Mouse (Mus musculus): ENCODE results near the gene Spata20.

The Spata20 gene

GRCm38 (mm10) chr11:94486001-94486400, at the start of gene Spata20:
Gene Spata20, minus strand, starts transcription at chr11:94486179.
- DNase-seq (ENCODE audit: low spot score in 2 of 2) = peak; percentile 51 to 82

DNA sequence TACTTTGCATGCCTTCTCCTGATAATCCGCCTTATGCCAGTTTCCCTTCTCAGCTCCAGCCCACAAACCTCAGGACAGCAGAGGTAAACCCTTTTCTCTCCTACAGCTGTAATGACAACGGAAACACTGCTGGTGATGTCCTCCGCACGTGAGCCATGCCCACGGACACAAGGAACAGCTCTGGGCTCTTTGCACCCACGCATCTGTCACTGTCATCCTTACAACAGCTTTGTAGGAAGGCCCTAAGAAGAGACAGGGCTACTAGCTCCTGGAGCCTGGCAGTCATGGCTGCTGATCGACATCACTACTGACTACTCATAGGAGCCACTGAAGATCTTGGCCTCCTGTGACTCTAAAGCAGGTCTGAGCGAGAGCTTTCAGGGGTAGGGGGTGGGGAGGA, 47.2 kb upstream of the Spata20 start:
- no peak for DNase-seq (ENCODE audit: low spot score in 2 of 2)

- DNase-seq (ENCODE audit: low spot score in 2 of 2) = no peak
Observed at GRCm38 (mm10) chr11:94528879-94529278, 42.9 kb upstream of the Spata20 start.

DNA sequence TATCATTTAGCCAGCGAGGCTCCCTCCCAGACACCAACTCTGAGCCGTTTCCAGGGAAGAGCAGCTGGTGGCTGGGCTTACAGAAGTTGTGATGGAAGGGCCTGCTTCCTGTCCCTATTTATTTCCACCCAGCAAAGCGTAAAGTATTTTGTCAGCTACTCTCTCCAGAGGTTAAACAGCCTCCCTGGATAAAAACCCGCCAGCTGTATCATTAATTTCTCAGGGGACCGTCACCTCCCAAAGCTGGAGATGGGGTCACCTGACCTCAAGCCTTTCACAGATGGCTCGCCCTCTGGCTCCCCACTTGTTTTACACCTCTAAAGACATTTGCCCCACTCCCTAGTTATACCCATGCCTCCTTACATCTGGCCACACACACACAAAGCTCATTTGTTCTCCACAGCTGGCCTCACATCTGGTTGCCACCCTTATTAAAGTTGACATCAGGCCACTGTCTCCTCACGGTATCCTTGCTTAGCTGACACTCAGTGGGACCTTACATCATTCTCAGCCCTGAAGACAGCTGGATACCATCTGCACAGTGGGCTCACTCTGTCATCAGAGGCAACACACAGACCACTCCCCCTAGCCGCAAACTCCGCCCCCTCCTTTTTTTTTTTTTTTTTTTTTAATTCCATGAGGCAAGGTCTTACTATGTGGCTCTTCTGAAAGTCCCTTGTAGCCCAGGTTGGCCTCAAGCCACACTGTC, 40.3 kb upstream of the Spata20 start:
- no peak for DNase-seq (ENCODE audit: low spot score in 2 of 2)

GRCm38 (mm10) chr11:94521219-94521843, 35.4 kb upstream of the Spata20 start, which contains the start of gene Mycbpap:
Gene Mycbpap, minus strand, starts transcription at chr11:94521742.
- peak in 1 of 2 experiments; percentile 21 for DNase-seq (ENCODE audit: low spot score in 2 of 2)

DNA sequence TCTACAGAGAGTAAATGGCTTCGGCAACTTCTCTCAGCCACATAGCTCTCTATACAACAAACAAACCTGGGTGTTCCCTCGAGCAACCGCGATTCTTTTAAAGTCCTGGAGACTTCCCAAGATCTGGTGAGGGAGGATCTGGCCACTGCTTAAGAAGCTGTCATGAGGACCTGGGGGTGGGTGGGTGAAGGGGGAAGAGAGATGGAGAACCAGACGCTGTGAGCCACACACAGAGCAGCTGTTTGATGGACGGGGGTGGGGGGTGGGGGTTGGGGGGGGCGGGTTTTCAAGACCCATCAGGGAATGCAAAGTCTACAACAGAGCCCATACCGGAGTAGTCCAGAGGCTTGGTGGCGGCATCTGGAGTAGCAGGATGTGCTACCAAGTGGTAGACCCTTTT, 27.5 kb upstream of the Spata20 start:
- no peak for DNase-seq (ENCODE audit: low spot score in 2 of 2)

DNA sequence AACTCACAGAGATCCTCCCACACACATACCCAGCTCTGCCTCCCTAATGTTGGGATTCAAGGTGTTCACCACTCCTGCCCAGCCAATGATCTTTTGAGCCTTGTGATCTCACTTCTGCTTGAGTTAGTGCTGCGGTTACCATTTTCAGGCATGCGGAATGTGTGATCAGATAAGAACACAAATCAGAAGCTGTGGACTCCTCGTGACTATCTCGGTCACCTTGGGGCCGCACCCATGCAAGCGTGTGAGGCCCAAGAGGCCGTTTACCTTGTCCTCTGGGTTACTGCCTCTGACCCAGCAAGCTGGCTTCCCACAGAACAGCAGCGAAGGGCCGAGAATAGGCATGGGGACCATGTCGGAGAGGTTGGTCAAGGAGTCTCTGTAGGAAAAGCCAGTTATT, 23.0 kb upstream of the Spata20 start:
- DNase-seq (ENCODE audit: low spot score in 2 of 2) = no peak

DNA sequence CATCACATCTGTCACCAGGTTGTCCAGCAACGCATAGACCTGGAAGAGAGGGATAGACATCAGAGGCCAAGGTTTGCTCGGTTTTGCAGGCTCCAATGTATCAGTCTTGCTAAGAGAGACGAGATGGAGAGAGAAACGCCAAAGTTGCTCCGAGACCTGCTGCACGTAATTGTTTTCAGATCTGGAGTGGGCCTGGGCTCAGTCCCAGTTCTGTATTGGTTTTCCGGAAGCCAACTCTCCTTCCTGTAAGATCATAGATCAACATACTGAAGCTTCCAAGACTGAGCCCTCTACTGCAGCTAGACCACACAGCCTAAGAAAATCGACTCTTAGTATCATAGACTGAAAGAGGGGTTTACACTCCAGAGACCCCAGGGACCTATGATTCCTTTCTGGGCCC, 15.5 kb upstream of the Spata20 start:
- DNase-seq (ENCODE audit: low spot score in 2 of 2) = no peak

- DNase-seq (ENCODE audit: low spot score in 2 of 2) = no peak
Observed at GRCm38 (mm10) chr11:94500362-94500761, 14.4 kb upstream of the Spata20 start.

- DNase-seq (ENCODE audit: low spot score in 2 of 2) = no peak
Observed at GRCm38 (mm10) chr11:94499661-94500152, 13.7 kb upstream of the Spata20 start, which contains the start of gene Epn3. Gene Epn3, minus strand, starts transcription at chr11:94499974.

GRCm38 (mm10) chr11:94499035-94499434, 13.1 kb upstream of the Spata20 start:
- DNase-seq (ENCODE audit: low spot score in 2 of 2) = no peak

- DNase-seq (ENCODE audit: low spot score in 2 of 2) = no peak
Observed at GRCm38 (mm10) chr11:94498093-94498996, 12.4 kb upstream of the Spata20 start.

- no peak for DNase-seq (ENCODE audit: low spot score in 2 of 2)
Observed at GRCm38 (mm10) chr11:94495415-94495814, 9.4 kb upstream of the Spata20 start.

GRCm38 (mm10) chr11:94491749-94492099, 5.7 kb upstream of the Spata20 start:
- DNase-seq (ENCODE audit: low spot score in 2 of 2) = no peak

DNA sequence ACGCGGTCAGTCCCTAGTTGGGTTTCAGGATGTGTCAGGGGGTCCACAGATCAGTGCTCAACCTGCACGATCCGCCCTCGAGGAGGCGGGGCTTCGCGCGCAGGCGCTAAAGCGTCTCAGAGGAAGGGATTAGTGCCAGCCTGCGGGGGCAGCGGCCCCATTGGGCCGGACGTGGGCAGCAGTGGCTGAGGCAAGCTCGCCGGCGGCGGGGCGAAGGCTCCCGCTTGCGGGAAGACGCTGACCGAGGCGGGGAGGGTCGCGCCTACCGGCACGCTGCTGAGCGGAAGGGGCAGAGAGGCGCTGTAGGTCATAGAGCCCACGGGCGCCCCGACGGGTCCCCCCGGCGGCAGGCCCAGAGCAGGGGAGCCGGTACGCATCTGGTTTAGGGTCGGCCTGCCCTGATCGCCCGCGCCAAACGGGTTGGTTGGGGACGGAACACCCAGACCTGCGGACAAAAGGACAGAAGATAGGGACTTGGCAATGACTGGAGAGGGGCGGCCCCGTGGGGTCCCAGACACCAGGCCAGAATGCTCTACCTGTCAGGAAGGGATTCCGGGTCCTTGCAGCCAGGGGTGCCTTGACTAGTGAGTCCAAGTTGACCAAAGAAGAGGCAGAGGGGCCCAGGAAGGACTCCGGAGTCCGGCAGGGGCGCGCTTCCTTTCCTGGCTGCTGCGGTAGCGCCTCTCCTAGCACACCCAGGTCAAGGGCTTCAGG, 5.2 kb upstream of the Spata20 start:
- no peak for DNase-seq (ENCODE audit: low spot score in 2 of 2)

- no peak for DNase-seq (ENCODE audit: low spot score in 2 of 2)
Observed at GRCm38 (mm10) chr11:94489745-94490144, 3.8 kb upstream of the Spata20 start.

- DNase-seq (ENCODE audit: low spot score in 2 of 2) = no peak
Observed at GRCm38 (mm10) chr11:94488767-94489533, 3.0 kb upstream of the Spata20 start.

GRCm38 (mm10) chr11:94485223-94485622, 756 bp downstream of the Spata20 start:
- DNase-seq (ENCODE audit: low spot score in 2 of 2) = no peak

DNA sequence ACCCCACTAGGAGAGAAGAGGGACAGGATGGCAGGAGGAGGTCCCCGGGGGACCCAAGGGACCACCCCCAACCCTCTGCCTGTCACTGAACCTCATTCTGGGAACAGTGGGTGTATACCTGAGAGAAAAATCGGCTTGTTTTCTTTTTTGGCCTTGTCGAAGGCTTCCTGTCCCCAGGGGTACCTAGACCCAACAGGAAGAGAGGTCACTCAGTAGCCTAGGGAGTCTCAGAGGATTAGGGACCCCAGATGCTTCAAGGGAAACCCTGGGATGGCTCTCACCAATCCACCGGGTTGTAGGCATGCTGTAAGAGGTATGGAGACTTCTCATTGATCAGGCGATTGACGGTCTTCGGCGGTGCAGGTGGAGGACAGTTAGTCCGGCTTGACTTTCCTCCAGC, 1.3 kb downstream of the Spata20 start:
- no peak for DNase-seq (ENCODE audit: low spot score in 2 of 2)

DNA sequence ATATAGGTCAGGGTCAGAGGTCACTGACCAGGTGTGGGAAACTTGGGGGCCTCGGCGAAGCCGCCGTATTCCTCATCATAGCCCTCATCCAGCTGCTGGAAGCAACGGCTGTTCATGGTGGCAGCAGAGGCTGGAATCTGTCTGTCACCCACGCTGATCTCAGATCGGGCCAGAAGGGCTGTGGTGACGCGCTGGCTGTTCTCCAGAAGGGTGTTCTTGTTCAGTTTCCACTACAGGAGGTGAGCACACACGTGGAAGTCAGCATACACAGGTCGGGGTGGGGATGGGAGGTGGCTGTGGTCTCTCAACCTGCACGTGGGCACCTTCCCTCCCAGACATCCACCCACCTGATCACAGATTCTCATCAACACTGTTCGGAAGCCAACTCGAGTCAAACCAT, 2.1 kb downstream of the Spata20 start:
- DNase-seq (ENCODE audit: low spot score in 2 of 2) = no peak

DNA sequence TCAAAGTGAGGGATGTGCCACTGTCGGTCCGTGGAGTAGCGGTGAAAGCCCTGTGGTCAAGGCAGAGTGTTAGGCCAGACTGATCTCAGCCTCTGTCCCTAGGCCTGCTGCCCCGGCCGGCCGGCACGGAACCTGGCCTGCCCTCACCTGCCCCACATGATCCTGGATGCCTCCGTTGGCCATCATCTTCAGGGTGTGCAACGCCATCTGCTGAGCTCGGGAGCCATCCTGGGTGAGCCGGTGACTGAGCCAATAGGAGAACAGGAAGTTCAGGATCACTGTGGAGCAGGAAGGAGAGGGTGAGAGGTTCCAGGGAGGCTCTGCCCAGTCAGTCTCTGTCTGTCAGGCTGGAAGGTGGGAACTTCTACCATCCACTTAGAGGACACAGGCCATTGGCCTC, 2.5 kb downstream of the Spata20 start:
- DNase-seq (ENCODE audit: low spot score in 2 of 2) = no peak

Data from thymus, postnatal 10 days (tissue).